In genomic region chr19:53713364-53713763, GRCm38 (mm10) we compare ENCODE assay signal across 30 mouse cellular contexts. TPM values are rescaled to one million over a fixed set of nuclear protein-coding genes. Genes with fewer than 3 reads are reported as not detected.
A peak's percentile ranks its signal among the peaks of the same experiment; 100 is the strongest.
DNase-seq lines count a peak whose midpoint lies in the region; ATAC-seq and TF ChIP-seq lines count a peak whose summit lies in the region.
"Had no signal": no experiment of that assay in that cellular context is flagged by ENCODE, and none has a peak within 500 bp of the region (broad histone marks: within the 10 kb centered on the region; RNA-seq: fewer than 3 reads in every experiment).

No protein-coding gene starts in this region.

- TF ChIP-seq POLR2A in MEL (IDR thresholded peaks at IDR 0.05; ENCODE audit: control insufficient read depth in 1 of 2, insufficient read depth in 1 of 2, low read depth in 1 of 2, low read length in 2 of 2, poor library complexity in 1 of 2) = no peak

- H3K4me1 ChIP-seq in MEL (ENCODE audit: control insufficient read depth in 1 of 2, insufficient read depth in 2 of 2, low read length in 2 of 2) = peaks cover 7 to 8% of the 10 kb centered on the region in 2 experiments; a peak in 3 of 4 replicates
- peaks cover 43 to 86% of the 10 kb centered on the region in 2 experiments for H3K4me1 ChIP-seq in heart, embryonic 14.5 days (ENCODE audit: control insufficient read depth in 2 of 2, insufficient read depth in 2 of 2, low read length in 2 of 2)
- H3K4me1 ChIP-seq in intestine, embryonic 15.5 days (replicated peaks) = no peaks in the 10 kb centered on the region
- H3K4me1 ChIP-seq: liver, embryonic 13.5 days; midbrain, embryonic 13.5 days; stomach, embryonic 15.5 days had no signal

- H3K79me2 ChIP-seq in MEL (ENCODE audit: control insufficient read depth, insufficient read depth, low read length, poor library complexity) = no peaks in the 10 kb centered on the region

- TF ChIP-seq RAD21 in MEL (IDR thresholded peaks at IDR 0.05; ENCODE audit: low read depth, low read length) = no peak

- H3K36me3 ChIP-seq in MEL (ENCODE audit: control insufficient read depth in 1 of 2, insufficient read depth in 2 of 2, low read length in 2 of 2) = peaks cover 0 to 5% of the 10 kb centered on the region in 2 experiments; a peak in 1 of 4 replicates
- no peaks in the 10 kb centered on the region; the same call in 1 of the 2 replicates for H3K36me3 ChIP-seq in heart, embryonic 14.5 days (ENCODE audit: control insufficient read depth, insufficient read depth, low read length)
- H3K36me3 ChIP-seq in intestine, embryonic 15.5 days = no peaks in the 10 kb centered on the region
- H3K36me3 ChIP-seq: limb, embryonic 10.5 days; limb, embryonic 15.5 days; liver, embryonic 13.5 days; midbrain, embryonic 13.5 days; stomach, embryonic 15.5 days had no signal

- no peaks in the 10 kb centered on the region for H3K27me3 ChIP-seq in MEL (ENCODE audit: control insufficient read depth in 1 of 2, insufficient read depth in 2 of 2, low read length in 2 of 2)
- no peaks in the 10 kb centered on the region for H3K27me3 ChIP-seq in heart, embryonic 14.5 days (ENCODE audit: control insufficient read depth, insufficient read depth, low read length)
- no peaks in the 10 kb centered on the region for H3K27me3 ChIP-seq in intestine, embryonic 15.5 days (replicated peaks)
- H3K27me3 ChIP-seq: limb, embryonic 15.5 days; liver, embryonic 13.5 days; midbrain, embryonic 13.5 days; stomach, embryonic 15.5 days had no signal

- H3K9me3 ChIP-seq in MEL (replicated peaks; ENCODE audit: insufficient read depth, low read length) = no peaks in the 10 kb centered on the region
- peaks cover 8% of the 10 kb centered on the region; the same call in 1 of the 2 replicates for H3K9me3 ChIP-seq in heart, embryonic 14.5 days (ENCODE audit: control insufficient read depth, low read length)
- H3K9me3 ChIP-seq in intestine, embryonic 15.5 days = no peaks in the 10 kb centered on the region
- H3K9me3 ChIP-seq: limb, embryonic 15.5 days; liver, embryonic 13.5 days; stomach, embryonic 15.5 days had no signal

- no peak for ATAC-seq in heart, embryonic 14.5 days (ENCODE audit: insufficient number of reproducible peaks, insufficient read depth, low FRiP score, low read depth)
- ATAC-seq in intestine, embryonic 15.5 days = no peak
- no peak for ATAC-seq in megakaryocyte-erythroid progenitor cell, adult 5-6 weeks (replicated peaks; ENCODE audit: low FRiP score, low TSS enrichment, poor library complexity, severe bottlenecking)
- ATAC-seq: CD4-positive, CD25-positive, alpha-beta regulatory T cell, adult 4 months; forebrain, embryonic 16.5 days; hindbrain, embryonic 16.5 days; lung, postnatal 0 days; midbrain, embryonic 13.5 days had no signal

- peak overlapping the region; percentile 30 for H3K4me2 ChIP-seq in heart, embryonic 14.5 days (ENCODE audit: low read length)
- no peak overlapping the region for H3K4me2 ChIP-seq in intestine, embryonic 15.5 days (replicated peaks)
- H3K4me2 ChIP-seq: limb, embryonic 15.5 days; liver, embryonic 13.5 days; midbrain, embryonic 13.5 days; stomach, embryonic 15.5 days had no signal

- peak overlapping the region in 1 of 2 experiments; percentile 41; a peak in 1 of 4 replicates for H3K4me3 ChIP-seq in MEL (ENCODE audit: control insufficient read depth in 1 of 2, insufficient read depth in 1 of 2, low read depth in 2 of 2, low read length in 2 of 2)
- no peak overlapping the region for H3K4me3 ChIP-seq in heart, embryonic 14.5 days (ENCODE audit: control insufficient read depth in 1 of 2, insufficient read depth in 1 of 2, low read depth in 1 of 2, low read length in 2 of 2)
- no peak overlapping the region for H3K4me3 ChIP-seq in intestine, embryonic 15.5 days (replicated peaks)
- H3K4me3 ChIP-seq: erythroblast, embryonic 14.5 days; limb, embryonic 10.5 days; limb, embryonic 15.5 days; liver, embryonic 13.5 days; megakaryocyte, embryonic 14.5 days; midbrain, embryonic 13.5 days; stomach, embryonic 15.5 days had no signal

- H3K9ac ChIP-seq in MEL (ENCODE audit: control insufficient read depth, low read depth, low read length, poor library complexity, severe bottlenecking) = no peak overlapping the region
- no peak overlapping the region for H3K9ac ChIP-seq in heart, embryonic 14.5 days (ENCODE audit: low read length)
- H3K9ac ChIP-seq in intestine, embryonic 15.5 days = no peak overlapping the region
- H3K9ac ChIP-seq: limb, embryonic 15.5 days; liver, embryonic 13.5 days; midbrain, embryonic 13.5 days; stomach, embryonic 15.5 days had no signal

- TF ChIP-seq CTCF in MEL (IDR thresholded peaks at IDR 0.05 in 2 of 3, conservative IDR thresholded peaks at IDR 0.05 in 1 of 3; ENCODE audit: control insufficient read depth in 1 of 3, insufficient read depth in 1 of 3, low read depth in 2 of 3, low read length in 3 of 3, poor library complexity in 1 of 3, severe bottlenecking in 1 of 3) = no peak

- peak; percentile 67 to 75 for TF ChIP-seq EP300 in MEL (IDR thresholded peaks at IDR 0.05; ENCODE audit: low read depth in 1 of 2, low read length in 2 of 2)

- DNase-seq in MEL (ENCODE audit: low read depth, low spot score) = peak; percentile 71
- peak; percentile 65 to 77 for DNase-seq in heart, adult 9 months (ENCODE audit: low spot score in 2 of 2)
- DNase-seq in heart, postnatal 4 days = peak; percentile 54
- no peak for DNase-seq in B cell, adult 2 months
- DNase-seq: adrenal gland, postnatal 25 days; cerebellum, adult 11-12 months; cerebellum, adult 9-11 months; gastrocnemius, postnatal 10 days; kidney, adult 2 months; kidney, postnatal 4 days; layer of hippocampus, postnatal 36 days; liver, embryonic 13.5 days; lung, adult 18-20 months; lung, postnatal 4 days; retina, postnatal 1 day; right cerebral cortex, postnatal 14 days had no signal

- whole genome bisulfite sequencing in heart, embryonic 14.5 days = 12% methylated on average over 6 of the region's 6 CpGs
- 63% methylated on average over 6 of the region's 6 CpGs for WGBS in intestine, embryonic 15.5 days

- H3K27ac ChIP-seq in MEL (ENCODE audit: control insufficient read depth, low read depth, low read length) = no peak overlapping the region
- peak overlapping the region; percentile 83 to 93 for H3K27ac ChIP-seq in heart, embryonic 14.5 days (replicated peaks in 1 of 2; ENCODE audit: control insufficient read depth in 1 of 2, insufficient read depth in 1 of 2, low read depth in 2 of 2, low read length in 2 of 2)
- no peak overlapping the region for H3K27ac ChIP-seq in intestine, embryonic 15.5 days
- H3K27ac ChIP-seq: kidney, postnatal 0 days; limb, embryonic 10.5 days; limb, embryonic 15.5 days; liver, embryonic 13.5 days; midbrain, embryonic 13.5 days; stomach, embryonic 15.5 days had no signal

TF ChIP-seq in MEL, 35 proteins besides CTCF, POLR2A, EP300 and RAD21:
- TF ChIP-seq NRF1 (IDR thresholded peaks at IDR 0.05; ENCODE audit: insufficient read depth, low read depth, low read length, poor library complexity, severe bottlenecking) (no peak), ETS1 (IDR thresholded peaks at IDR 0.05; ENCODE audit: low read depth, low read length) (peak; percentile 48; the same call in 1 of the 2 replicates), MAX (IDR thresholded peaks at IDR 0.05; ENCODE audit: low read length) (peak; percentile 74), MYB (IDR thresholded peaks at IDR 0.05; ENCODE audit: low read depth, low read length) (no peak), POLR2AphosphoS5 (IDR thresholded peaks at IDR 0.05; ENCODE audit: borderline replicate concordance, low read depth, low read length) (no peak), E2F4 (IDR thresholded peaks at IDR 0.05; ENCODE audit: borderline replicate concordance, low read depth, low read length) (no peak), RCOR1 (IDR thresholded peaks at IDR 0.05; ENCODE audit: low read depth, low read length) (no peak), USF1 (IDR thresholded peaks at IDR 0.05; ENCODE audit: low read depth, low read length) (peak; percentile 88), MAFK (IDR thresholded peaks at IDR 0.05; ENCODE audit: borderline replicate concordance, low read depth, low read length) (no peak), ZNF384 (IDR thresholded peaks at IDR 0.05; ENCODE audit: low read depth, low read length) (no peak), SIN3A (IDR thresholded peaks at IDR 0.05; ENCODE audit: low read length) (peak; percentile 60), TCF12 (IDR thresholded peaks at IDR 0.05; ENCODE audit: low read depth, low read length) (peak; percentile 58), GATA1 (IDR thresholded peaks at IDR 0.05; ENCODE audit: low read depth, low read length) (peak; percentile 79), USF2 (IDR thresholded peaks at IDR 0.05; ENCODE audit: borderline replicate concordance in 1 of 2, insufficient read depth in 1 of 2, low read depth in 1 of 2, low read length in 2 of 2) (0 out of 4 replicates have a peak, but pooled peaks of 1 of the 2 experiments have one; percentile 36), ZMIZ1 (IDR thresholded peaks at IDR 0.05; ENCODE audit: low read depth, low read length) (no peak), MYC (IDR thresholded peaks at IDR 0.05; ENCODE audit: low read depth, low read length) (peak; percentile 64), NELFE (IDR thresholded peaks at IDR 0.05; ENCODE audit: low read depth, low read length) (peak; percentile 34; the same call in 1 of the 2 replicates), SMC3 (IDR thresholded peaks at IDR 0.05; ENCODE audit: low read depth, low read length) (no peak), GABPA (IDR thresholded peaks at IDR 0.05; ENCODE audit: low read depth, low read length) (no peak), MXI1 (IDR thresholded peaks at IDR 0.05; ENCODE audit: low read depth, low read length) (peak; percentile 70; the same call in 1 of the 2 replicates)

RNA-seq across cellular contexts. Expression of gene Rbm20, which starts 36.3 kb away (rescaled TPM):
- 37.3 and 40.5 TPM in 2 replicates for total RNA-seq in MEL (2012; rRNA removed)
- polyA plus RNA-seq in MEL (2012; ENCODE audit: insufficient read depth in 1 of 2, insufficient read length in 2 of 2, low read depth in 1 of 2, low replicate concordance in 2 of 2, missing spikeins in 1 of 2) = 10 to 100 TPM in 1 of 2 experiments, not detected in 1; 58.6 TPM
- polyA plus RNA-seq in heart, embryonic 14.5 days (2014; fragmentation: Nextera tagmentation; extraction: Ambion mirVana) = 52.0 and 55.2 TPM in 2 replicates
- 100 to 1,000 TPM; 265 to 287 TPM for total RNA-seq in heart, postnatal 4 days (2021)
- 0.77 and 0.80 TPM in 2 replicates for polyA plus RNA-seq in intestine, embryonic 15.5 days (2015; fragmentation: Nextera tagmentation; extraction: Ambion mirVana)
- total RNA-seq in megakaryocyte-erythroid progenitor cell, adult 5-6 weeks (2014; fragmentation: Nextera tagmentation) = 0.22 and 1.2 TPM in 2 replicates
- total RNA-seq in megakaryocyte-erythroid progenitor cell, adult 5-6 weeks (2017) = 0.27 and 0.38 TPM in 2 replicates
- polyA plus RNA-seq: erythroblast, embryonic 14.5 days had no signal

Comparison
In these comparisons a context has a peak if more than half of its experiments do, and no peak if none do; other contexts are left out.
1. DNase-seq: peak in MEL (single experiment), heart, adult 9 months (2 of 2) and heart, postnatal 4 days (single experiment); none in B cell, adult 2 months (0 of 2).
2. H3K27ac ChIP-seq: peak in heart, embryonic 14.5 days (2 of 2); none in MEL (single experiment) and intestine, embryonic 15.5 days (single experiment).
3. RNA of gene Rbm20, which starts 36.3 kb away (total RNA-seq): 265 to 287 TPM in heart, postnatal 4 days and 37.3 to 40.5 TPM in MEL; 0.22 to 1.2 TPM in megakaryocyte-erythroid progenitor cell, adult 5-6 weeks; every median in the first group is over 10 times any median in the second.